Mouse (Mus musculus): ENCODE data around the gene Dazap1. TPM values are rescaled to one million over a fixed set of nuclear protein-coding genes. Genes with fewer than 3 reads are reported as not detected.
A peak's percentile ranks its signal among the peaks of the same experiment; 100 is the strongest.

Gene Dazap1
- total and polyA plus RNA-seq, 3 experiments: 41.0 to 57.9 (median 56.4) TPM

GRCm38 (mm10) chr10:80321670-80322581 lies 60.6 kb downstream of the Dazap1 start:
- TF ChIP-seq POLR2A (IDR thresholded peaks at IDR 0.05; ENCODE audit: insufficient read depth, low read depth, low read length) (no peak), CTCF (IDR thresholded peaks at IDR 0.05) (no peak), EP300 (IDR thresholded peaks at IDR 0.05; ENCODE audit: insufficient read depth, low read depth, low read length) (no peak)
- no peaks in the 10 kb centered on the region for H3K36me3 ChIP-seq (ENCODE audit: control insufficient read depth, insufficient read depth, low read length)
- 93% methylated on average over 21 of the region's 21 CpGs for WGBS
- no peak overlapping the region for H3K27ac ChIP-seq
- H3K79me2 ChIP-seq (replicated peaks; ENCODE audit: control insufficient read depth, insufficient read depth, low read length): no peaks in the 10 kb centered on the region
- no peak overlapping the region for H3K4me3 ChIP-seq
- intact Hi-C loops (cut with DNase I): loop anchor here (10.0 kb wide), 1 partner anchor 147 kb away; the partner anchor contains the start of genes 1600002K03Rik and Efna2
- no peak overlapping the region for H3K9ac ChIP-seq (ENCODE audit: low read depth, low read length)
- H3K4me1 ChIP-seq (ENCODE audit: control insufficient read depth, insufficient read depth, low read length): peaks cover 8% of the 10 kb centered on the region
- no peak for DNase-seq
- H3K27me3 ChIP-seq (ENCODE audit: control insufficient read depth, insufficient read depth, low read length): no peaks in the 10 kb centered on the region

- peak overlapping the region; percentile 12 for H3K27ac ChIP-seq
- H3K4me1 ChIP-seq (ENCODE audit: control insufficient read depth, insufficient read depth, low read length): peaks cover 8% of the 10 kb centered on the region
- peak overlapping the region; percentile 68 for H3K4me3 ChIP-seq
- H3K9ac ChIP-seq (ENCODE audit: low read depth, low read length): peak overlapping the region; percentile 87
- no peaks in the 10 kb centered on the region for H3K27me3 ChIP-seq (ENCODE audit: control insufficient read depth, insufficient read depth, low read length)
- TF ChIP-seq CTCF (IDR thresholded peaks at IDR 0.05) (0 out of 2 replicates have a peak, but pooled peaks have one; percentile 2), POLR2A (IDR thresholded peaks at IDR 0.05; ENCODE audit: insufficient read depth, low read depth, low read length) (no peak)
- no peaks in the 10 kb centered on the region for H3K36me3 ChIP-seq (ENCODE audit: control insufficient read depth, insufficient read depth, low read length)
- DNase-seq: peak; percentile 56 to 58
- intact Hi-C loops (cut with DNase I): loop anchor here (10.0 kb wide), 1 partner anchor 148 kb away; the partner anchor contains the start of genes 1600002K03Rik and Efna2
- H3K79me2 ChIP-seq (replicated peaks; ENCODE audit: control insufficient read depth, insufficient read depth, low read length): no peaks in the 10 kb centered on the region
- WGBS: 8% methylated on average over 28 of the region's 28 CpGs
These were observed 61.5 kb downstream of the Dazap1 start for GRCm38 (mm10) chr10:80322811-80323211.

GRCm38 (mm10) chr10:80323261-80324119 lies 62.2 kb downstream of the Dazap1 start:
- intact Hi-C loops (cut with DNase I): loop anchor here (10.0 kb wide), 1 partner anchor 149 kb away; the partner anchor contains the start of genes 1600002K03Rik and Efna2

GRCm38 (mm10) chr10:80324120-80325037 lies 63.1 kb downstream of the Dazap1 start:
- peak in 1 of 2 experiments; percentile 26 for DNase-seq
- WGBS: 75% methylated on average over 17 of the region's 17 CpGs
- intact Hi-C loops (cut with DNase I): loop anchor here (10.0 kb wide), 1 partner anchor 150 kb away; the partner anchor contains the start of genes 1600002K03Rik and Efna2
- TF ChIP-seq POLR2A (IDR thresholded peaks at IDR 0.05; ENCODE audit: insufficient read depth, low read depth, low read length) (no peak), CTCF (IDR thresholded peaks at IDR 0.05) (no peak), EP300 (IDR thresholded peaks at IDR 0.05; ENCODE audit: insufficient read depth, low read depth, low read length) (no peak)
- Histone ChIP-seq H3K9ac (ENCODE audit: low read depth, low read length) (no peak overlapping the region), H3K79me2 (replicated peaks; ENCODE audit: control insufficient read depth, insufficient read depth, low read length) (no peaks in the 10 kb centered on the region), H3K36me3 (ENCODE audit: control insufficient read depth, insufficient read depth, low read length) (no peaks in the 10 kb centered on the region), H3K27me3 (ENCODE audit: control insufficient read depth, insufficient read depth, low read length) (no peaks in the 10 kb centered on the region), H3K4me3 (peak overlapping the region; percentile 68), H3K27ac (peak overlapping the region; percentile 85), H3K4me1 (ENCODE audit: control insufficient read depth, insufficient read depth, low read length) (peaks cover 7% of the 10 kb centered on the region)

More at GRCm38 (mm10) chr10:80323261-80324119, 62.2 kb downstream of the Dazap1 start:
- no peaks in the 10 kb centered on the region for H3K79me2 ChIP-seq (replicated peaks; ENCODE audit: control insufficient read depth, insufficient read depth, low read length)
- H3K27me3 ChIP-seq (ENCODE audit: control insufficient read depth, insufficient read depth, low read length): no peaks in the 10 kb centered on the region
- peaks cover 8% of the 10 kb centered on the region for H3K4me1 ChIP-seq (ENCODE audit: control insufficient read depth, insufficient read depth, low read length)
- 3% methylated on average over 38 of the region's 46 CpGs for WGBS
- peak overlapping the region; percentile 85 for H3K27ac ChIP-seq
- TF ChIP-seq POLR2A (IDR thresholded peaks at IDR 0.05; ENCODE audit: insufficient read depth, low read depth, low read length): 0 out of 2 replicates have a peak, but pooled peaks have one; percentile 30
- TF ChIP-seq EP300 (IDR thresholded peaks at IDR 0.05; ENCODE audit: insufficient read depth, low read depth, low read length): peak; percentile 52; the same call in 1 of the 2 replicates
- TF ChIP-seq CTCF (IDR thresholded peaks at IDR 0.05): peak; percentile 25
- H3K36me3 ChIP-seq (ENCODE audit: control insufficient read depth, insufficient read depth, low read length): no peaks in the 10 kb centered on the region
- H3K4me3 ChIP-seq: peak overlapping the region; percentile 68
- peak; percentile 80 to 85 for DNase-seq
- peak overlapping the region; percentile 87 for H3K9ac ChIP-seq (ENCODE audit: low read depth, low read length)

- TF ChIP-seq POLR2A (IDR thresholded peaks at IDR 0.05; ENCODE audit: insufficient read depth, low read depth, low read length) (no peak), CTCF (IDR thresholded peaks at IDR 0.05) (no peak), EP300 (IDR thresholded peaks at IDR 0.05; ENCODE audit: insufficient read depth, low read depth, low read length) (no peak)
- intact Hi-C loops (cut with DNase I): loop anchor here (10.0 kb wide), 1 partner anchor 150 kb away; the partner anchor contains the start of genes 1600002K03Rik and Efna2
- Histone ChIP-seq H3K4me1 (ENCODE audit: control insufficient read depth, insufficient read depth, low read length) (peaks cover 5% of the 10 kb centered on the region), H3K4me3 (no peak overlapping the region), H3K9ac (ENCODE audit: low read depth, low read length) (no peak overlapping the region), H3K27ac (peak overlapping the region; percentile 15; the same call in 1 of the 2 replicates), H3K27me3 (ENCODE audit: control insufficient read depth, insufficient read depth, low read length) (no peaks in the 10 kb centered on the region), H3K36me3 (ENCODE audit: control insufficient read depth, insufficient read depth, low read length) (no peaks in the 10 kb centered on the region), H3K79me2 (replicated peaks; ENCODE audit: control insufficient read depth, insufficient read depth, low read length) (no peaks in the 10 kb centered on the region)
- 83% methylated on average over 21 of the region's 21 CpGs for WGBS
- no peak for DNase-seq
These were observed 63.8 kb downstream of the Dazap1 start for GRCm38 (mm10) chr10:80325045-80325444.
